Mouse (Mus musculus) MEL (cell line): ENCODE measurements around the gene Mrto4. TPM values are rescaled to one million over a fixed set of nuclear protein-coding genes. Genes with fewer than 3 reads are reported as not detected.
"Not testable (repeated sequence)": the region's sequence is repeated elsewhere in the genome, so short reads cannot be mapped to it uniquely, and the experiment has no call there.

Experiments used
- DNase-seq: peaks from one replicate; pipeline ENCODE4 v3.0.0; 2011; ENCODE audit warnings: low read depth, low spot score
- H3K27ac ChIP-seq: 2 replicates; pipeline ENCODE4 v1.5.1; 2012; ENCODE audit warnings: low read depth, mild to moderate bottlenecking, control low read depth, low read length, moderate library complexity; ENCODE audit not compliant: control insufficient read depth
- H3K27me3 ChIP-seq, 2 experiments: fragments of 150-350 bp in 1 of 2; sonication (generic) in 1 of 2; 2 replicates each; pipeline ENCODE4 v1.6.1; 2012; ENCODE audit warnings: low read length in 2 of 2, mild to moderate bottlenecking in 2 of 2, improper control_type of control experiment in 1 of 2, moderate library complexity in 1 of 2; ENCODE audit not compliant: insufficient read depth in 2 of 2, control insufficient read depth in 1 of 2
- H3K36me3 ChIP-seq, 2 experiments: 2 replicates each; pipeline ENCODE4 v1.6.1; 2012 to 2014; ENCODE audit warnings: low read length in 2 of 2, improper control_type of control experiment in 1 of 2, inconsistent platforms in 1 of 2, mild to moderate bottlenecking in 1 of 2; ENCODE audit not compliant: insufficient read depth in 2 of 2, control insufficient read depth in 1 of 2
- H3K4me1 ChIP-seq, 2 experiments: fragments of 150-350 bp in 1 of 2; sonication (generic) in 1 of 2; 2 replicates each; pipeline ENCODE4 v1.6.1; 2012; ENCODE audit warnings: low read length in 2 of 2, improper control_type of control experiment in 1 of 2, mild to moderate bottlenecking in 1 of 2; ENCODE audit not compliant: insufficient read depth in 2 of 2, control insufficient read depth in 1 of 2
- H3K4me3 ChIP-seq, 2 experiments: fragments of 150-350 bp in 1 of 2; sonication (generic) in 1 of 2; 2 replicates each; pipeline ENCODE4 v1.5.1; 2012; ENCODE audit warnings: low read depth in 2 of 2, low read length in 2 of 2, mild to moderate bottlenecking in 2 of 2, moderate library complexity in 2 of 2, control low read depth in 1 of 2, improper control_type of control experiment in 1 of 2; ENCODE audit not compliant: control insufficient read depth in 1 of 2, insufficient read depth in 1 of 2
- H3K79me2 ChIP-seq: 2 replicates; pipeline ENCODE4 v1.6.1; 2012; ENCODE audit warnings: mild to moderate bottlenecking, low read length, moderate library complexity; ENCODE audit not compliant: control insufficient read depth, poor library complexity, insufficient read depth
- H3K9ac ChIP-seq: 2 replicates; pipeline ENCODE4 v1.6.1; 2012; ENCODE audit warnings: low read depth, mild to moderate bottlenecking, control low read depth, low read length, moderate library complexity; ENCODE audit not compliant: control insufficient read depth, poor library complexity, severe bottlenecking
- H3K9me3 ChIP-seq: fragments of 150-350 bp; sonication (generic); replicated peaks from 2 replicates; pipeline ENCODE4 v1.6.1; 2012; ENCODE audit warnings: mild to moderate bottlenecking, low read length, improper control_type of control experiment, moderate library complexity; ENCODE audit not compliant: insufficient read depth
- BHLHE40 ChIP-seq: IDR thresholded peaks from 2 replicates; pipeline ENCODE4 v1.6.1; 2012; ENCODE audit warnings: low read depth, mild to moderate bottlenecking, inconsistent platforms, low read length, improper control_type of control experiment, borderline replicate concordance
- CHD1 ChIP-seq: IDR thresholded peaks from 2 replicates; pipeline ENCODE4 v1.6.1; 2012; ENCODE audit warnings: low read depth, mild to moderate bottlenecking, inconsistent platforms, low read length, improper control_type of control experiment
- CTCF ChIP-seq, 3 experiments: IDR thresholded peaks in 2 of 3; conservative IDR thresholded peaks in 1 of 3; 2 replicates each; pipeline ENCODE4 v1.5.1; 2011 to 2012; ENCODE audit warnings: low read length in 3 of 3, low read depth in 2 of 3, mild to moderate bottlenecking in 2 of 3, improper control_type of control experiment in 1 of 3, inconsistent platforms in 1 of 3, mixed read lengths in 1 of 3, moderate library complexity in 1 of 3; ENCODE audit not compliant: control insufficient read depth in 1 of 3, insufficient read depth in 1 of 3, poor library complexity in 1 of 3, severe bottlenecking in 1 of 3
- ELF1 ChIP-seq: IDR thresholded peaks from 2 replicates; pipeline ENCODE4 v1.6.1; 2014; ENCODE audit warnings: low read depth, mild to moderate bottlenecking, inconsistent platforms, low read length, improper control_type of control experiment, moderate library complexity
- EP300 ChIP-seq, 2 experiments: IDR thresholded peaks; 2 replicates each; pipeline ENCODE4 v1.6.1; 2011; ENCODE audit warnings: improper control_type of control experiment in 2 of 2, low read length in 2 of 2, low read depth in 1 of 2, mild to moderate bottlenecking in 1 of 2
- GABPA ChIP-seq: IDR thresholded peaks from 2 replicates; pipeline ENCODE4 v1.6.1; 2012; ENCODE audit warnings: low read depth, mild to moderate bottlenecking, inconsistent platforms, low read length, improper control_type of control experiment, moderate library complexity
- GATA1 ChIP-seq: IDR thresholded peaks from 2 replicates; pipeline ENCODE4 v1.6.1; 2011; ENCODE audit warnings: low read depth, low read length, improper control_type of control experiment
- JUND ChIP-seq: IDR thresholded peaks from 2 replicates; pipeline ENCODE4 v1.6.1; 2011; ENCODE audit warnings: low read depth, mild to moderate bottlenecking, improper control_type of control experiment, low read length
- KAT2A ChIP-seq: conservative IDR thresholded peaks from 2 replicates; pipeline ENCODE4 v1.6.1; 2012; ENCODE audit warnings: low read depth, low read length, improper control_type of control experiment, inconsistent platforms
- MAFK ChIP-seq: IDR thresholded peaks from 2 replicates; pipeline ENCODE4 v1.6.1; 2011; ENCODE audit warnings: low read depth, mild to moderate bottlenecking, low read length, improper control_type of control experiment, borderline replicate concordance
- MAX ChIP-seq: IDR thresholded peaks from 2 replicates; pipeline ENCODE4 v1.6.1; 2011; ENCODE audit warnings: low read length, improper control_type of control experiment
- MAZ ChIP-seq: IDR thresholded peaks from 2 replicates; pipeline ENCODE4 v1.6.1; 2012; ENCODE audit warnings: low read depth, mild to moderate bottlenecking, inconsistent platforms, low read length, improper control_type of control experiment
- MYB ChIP-seq: IDR thresholded peaks from 2 replicates; pipeline ENCODE4 v1.6.1; 2011; ENCODE audit warnings: mild to moderate bottlenecking, low read depth, low read length, improper control_type of control experiment
- MYC ChIP-seq: IDR thresholded peaks from 2 replicates; pipeline ENCODE4 v1.6.1; 2011; ENCODE audit warnings: low read depth, mild to moderate bottlenecking, low read length, improper control_type of control experiment, moderate library complexity
- NELFE ChIP-seq: IDR thresholded peaks from 2 replicates; pipeline ENCODE4 v1.6.1; 2011; ENCODE audit warnings: low read depth, low read length, improper control_type of control experiment
- NRF1 ChIP-seq: IDR thresholded peaks from 2 replicates; pipeline ENCODE4 v1.6.1; 2014; ENCODE audit warnings: low read depth, mild to moderate bottlenecking, inconsistent platforms, low read length, improper control_type of control experiment, moderate library complexity; ENCODE audit not compliant: poor library complexity, insufficient read depth, severe bottlenecking
- POLR2A ChIP-seq, 2 experiments: IDR thresholded peaks; 2 replicates each; pipeline ENCODE4 v1.6.1; 2011 to 2012; ENCODE audit warnings: low read length in 2 of 2, mild to moderate bottlenecking in 2 of 2, control low read depth in 1 of 2, improper control_type of control experiment in 1 of 2, low read depth in 1 of 2, moderate library complexity in 1 of 2; ENCODE audit not compliant: control insufficient read depth in 1 of 2, insufficient read depth in 1 of 2, poor library complexity in 1 of 2
- POLR2AphosphoS5 ChIP-seq: IDR thresholded peaks from 2 replicates; pipeline ENCODE4 v1.6.1; 2012; ENCODE audit warnings: low read depth, borderline replicate concordance, mild to moderate bottlenecking, inconsistent platforms, low read length, moderate library complexity, mixed read lengths
- RAD21 ChIP-seq: IDR thresholded peaks from 2 replicates; pipeline ENCODE4 v1.6.1; 2011; ENCODE audit warnings: mild to moderate bottlenecking, low read depth, low read length, improper control_type of control experiment
- RCOR1 ChIP-seq: IDR thresholded peaks from 2 replicates; pipeline ENCODE4 v1.6.1; 2012; ENCODE audit warnings: low read depth, mild to moderate bottlenecking, inconsistent platforms, low read length, improper control_type of control experiment
- SIN3A ChIP-seq: IDR thresholded peaks from 2 replicates; pipeline ENCODE4 v1.6.1; 2012; ENCODE audit warnings: low read length, improper control_type of control experiment, inconsistent platforms
- SMC3 ChIP-seq: IDR thresholded peaks from 2 replicates; pipeline ENCODE4 v1.6.1; 2011; ENCODE audit warnings: low read depth, low read length, improper control_type of control experiment
- TAL1 ChIP-seq: IDR thresholded peaks from 2 replicates; pipeline ENCODE4 v1.6.1; 2012; ENCODE audit warnings: mild to moderate bottlenecking, inconsistent platforms, low read length, moderate library complexity, mixed read lengths
- TBP ChIP-seq: IDR thresholded peaks from 2 replicates; pipeline ENCODE4 v1.8.0; 2011; ENCODE audit warnings: low read depth, low read length, improper control_type of control experiment
- TCF12 ChIP-seq: IDR thresholded peaks from 2 replicates; pipeline ENCODE4 v1.6.1; 2014; ENCODE audit warnings: low read depth, mild to moderate bottlenecking, inconsistent platforms, low read length, improper control_type of control experiment, moderate library complexity
- USF1 ChIP-seq: IDR thresholded peaks from 2 replicates; pipeline ENCODE4 v1.6.1; 2014; ENCODE audit warnings: low read depth, mild to moderate bottlenecking, inconsistent platforms, low read length, improper control_type of control experiment, moderate library complexity
- USF2 ChIP-seq, 2 experiments: IDR thresholded peaks; 2 replicates each; pipeline ENCODE4 v1.6.1; 2011 to 2012; ENCODE audit warnings: improper control_type of control experiment in 2 of 2, low read length in 2 of 2, borderline replicate concordance in 1 of 2, inconsistent platforms in 1 of 2, low read depth in 1 of 2, mild to moderate bottlenecking in 1 of 2; ENCODE audit not compliant: insufficient read depth in 1 of 2
- ZMIZ1 ChIP-seq: IDR thresholded peaks from 2 replicates; pipeline ENCODE4 v1.6.1; 2012; ENCODE audit warnings: low read depth, mild to moderate bottlenecking, inconsistent platforms, low read length, improper control_type of control experiment, moderate library complexity
- ZNF384 ChIP-seq: IDR thresholded peaks from 2 replicates; pipeline ENCODE4 v1.6.1; 2012; ENCODE audit warnings: low read depth, mild to moderate bottlenecking, inconsistent platforms, low read length, improper control_type of control experiment
- polyA plus RNA-seq, 2 experiments: library from polyadenylated mRNA; stranded (reverse) in 1 of 2; unstranded in 1 of 2; fragments of >175 nt in 1 of 2; fragments of >200 nt in 1 of 2; gene quantifications; 2 replicates each; pipeline versions ENCODE4 v1.2.1 to v1.2.4; 2012; ENCODE audit warnings: low replicate concordance in 2 of 2, low read depth in 1 of 2; ENCODE audit not compliant: insufficient read length in 2 of 2, insufficient read depth in 1 of 2, missing spikeins in 1 of 2
- total RNA-seq: library from RNA; depleted of rRNA; stranded (reverse); fragments of 300-350 nt; gene quantifications from 2 replicates; pipeline ENCODE4 v1.2.3, GENCODE M21; 2012

The Mrto4 gene
- total and polyA plus RNA-seq, 3 experiments, result 253 to 353 TPM; not detected in 1

GRCm38 (mm10) chr4:139389557-139389956 lies 37.2 kb upstream of the Mrto4 start:
- no peak overlapping the region for H3K27ac ChIP-seq
- peaks cover 0 to 3% of the 10 kb centered on the region in 2 experiments; a peak in 1 of 4 replicates for H3K4me1 ChIP-seq
- H3K36me3 ChIP-seq, result peaks cover 0 to 9% of the 10 kb centered on the region in 2 experiments; a peak in 2 of 4 replicates

GRCm38 (mm10) chr4:139386869-139387319 lies 34.5 kb upstream of the Mrto4 start:
- no peak for DNase-seq
- no peak overlapping the region for H3K27ac ChIP-seq

More at GRCm38 (mm10) chr4:139389557-139389956, 37.2 kb upstream of the Mrto4 start:
- DNase-seq, result no peak
- Histone ChIP-seq H3K9ac (no peak overlapping the region), H3K4me3 (no peak overlapping the region), H3K79me2 (peaks cover 35% of the 10 kb centered on the region), H3K9me3 (no peaks in the 10 kb centered on the region), H3K27me3 (no peaks in the 10 kb centered on the region)
- TF ChIP-seq ZMIZ1, result no peak
- no peak for TF ChIP-seq CTCF (IDR thresholded peaks at IDR 0.05 in 2 of 3, conservative IDR thresholded peaks at IDR 0.05 in 1 of 3; ENCODE audit: control insufficient read depth in 1 of 3, insufficient read depth in 1 of 3, low read depth in 2 of 3, low read length in 3 of 3, poor library complexity in 1 of 3, severe bottlenecking in 1 of 3)
- TF ChIP-seq EP300 (IDR thresholded peaks at IDR 0.05; ENCODE audit: low read depth in 1 of 2, low read length in 2 of 2), result no peak
- TF ChIP-seq ZNF384, result no peak
- TF ChIP-seq MYC, result no peak
- no peak for TF ChIP-seq RCOR1
- TF ChIP-seq MAZ, result no peak
- TF ChIP-seq MYB, result no peak
- TF ChIP-seq USF1, result no peak
- no peak for TF ChIP-seq TCF12
- no peak for TF ChIP-seq TAL1
- no peak for TF ChIP-seq MAX
- no peak for TF ChIP-seq JUND
- no peak for TF ChIP-seq TBP
- TF ChIP-seq SIN3A, result no peak
- TF ChIP-seq ELF1, result no peak
- no peak for TF ChIP-seq RAD21
- TF ChIP-seq NELFE, result no peak
- no peak for TF ChIP-seq GABPA
- TF ChIP-seq MAFK, result no peak

GRCm38 (mm10) chr4:139385841-139386240 lies 33.5 kb upstream of the Mrto4 start:
- Histone ChIP-seq H3K36me3 (peaks cover 5 to 11% of the 10 kb centered on the region in 2 experiments), H3K79me2 (peaks cover 69% of the 10 kb centered on the region)
- H3K9me3 ChIP-seq, H3K9ac ChIP-seq, H3K27ac ChIP-seq, H3K27me3 ChIP-seq, H3K4me3 ChIP-seq, DNase-seq, H3K4me1 ChIP-seq: not testable (repeated sequence)

More at GRCm38 (mm10) chr4:139386869-139387319, 34.5 kb upstream of the Mrto4 start:
- no peak overlapping the region for H3K4me3 ChIP-seq
- no peak overlapping the region for H3K9ac ChIP-seq
- H3K27me3 ChIP-seq, result no peaks in the 10 kb centered on the region
- no peak for TF ChIP-seq GATA1
- no peak for TF ChIP-seq POLR2AphosphoS5
- TF ChIP-seq MAZ, result no peak
- no peak for TF ChIP-seq POLR2A (IDR thresholded peaks at IDR 0.05; ENCODE audit: control insufficient read depth in 1 of 2, insufficient read depth in 1 of 2, low read depth in 1 of 2, low read length in 2 of 2, poor library complexity in 1 of 2)
- TF ChIP-seq USF2 (IDR thresholded peaks at IDR 0.05; ENCODE audit: borderline replicate concordance in 1 of 2, insufficient read depth in 1 of 2, low read depth in 1 of 2, low read length in 2 of 2), result no peak
- TF ChIP-seq RCOR1, result no peak
- TF ChIP-seq MYB, result no peak
- no peak for TF ChIP-seq CHD1
- TF ChIP-seq SIN3A, result no peak
- TF ChIP-seq BHLHE40, result no peak
- no peak for TF ChIP-seq USF1
- no peak for TF ChIP-seq TAL1
- TF ChIP-seq SMC3, result no peak
- TF ChIP-seq CTCF (IDR thresholded peaks at IDR 0.05 in 2 of 3, conservative IDR thresholded peaks at IDR 0.05 in 1 of 3; ENCODE audit: control insufficient read depth in 1 of 3, insufficient read depth in 1 of 3, low read depth in 2 of 3, low read length in 3 of 3, poor library complexity in 1 of 3, severe bottlenecking in 1 of 3), result no peak
- no peak for TF ChIP-seq KAT2A
- TF ChIP-seq NRF1, result no peak
- no peak for TF ChIP-seq EP300 (IDR thresholded peaks at IDR 0.05; ENCODE audit: low read depth in 1 of 2, low read length in 2 of 2)
- peaks cover 60% of the 10 kb centered on the region for H3K79me2 ChIP-seq
- peaks cover 0 to 7% of the 10 kb centered on the region in 2 experiments; a peak in 2 of 4 replicates for H3K4me1 ChIP-seq
- H3K9me3 ChIP-seq, result no peaks in the 10 kb centered on the region
- H3K36me3 ChIP-seq, result peaks cover 5 to 11% of the 10 kb centered on the region in 2 experiments
